Mouse (Mus musculus): ENCODE measurements at regions not wholly inside any gene's neighbourhood (a gene's known extent, or its start where the extent isn't known, plus 50 kb on each side); places are given as distances from the start of the nearest gene placed in this dataset.
A peak's percentile ranks its signal among the peaks of the same experiment; 100 is the strongest.
"Not testable (repeated sequence)": the region's sequence is repeated elsewhere in the genome, so short reads cannot be mapped to it uniquely, and the experiment has no call there.

GRCm38 (mm10) chrX:103532620-103533199, 97.7 kb upstream of the Zcchc13 start:
- H3K9me3 ChIP-seq; H3K36me3 ChIP-seq (replicated peaks); H3K27me3 ChIP-seq (ENCODE audit: poor library complexity, severe bottlenecking): not testable (repeated sequence)
- 0% methylated on average over 2 of the region's 2 CpGs for WGBS
- Histone ChIP-seq H3K4me1 (peaks cover 57% of the 10 kb centered on the region), H3K27ac (peak overlapping the region; percentile 91), H3K4me3 (peak overlapping the region; percentile 16; the same call in 1 of the 2 replicates)
- DNase-seq (ENCODE audit: extremely low spot score, low spot score): peak; percentile 52

- peak; percentile 76 for DNase-seq (ENCODE audit: extremely low spot score, low spot score)
- Histone ChIP-seq H3K27ac (peak overlapping the region; percentile 91), H3K9me3 (no peaks in the 10 kb centered on the region), H3K4me1 (peaks cover 57% of the 10 kb centered on the region), H3K4me3 (peak overlapping the region; percentile 16; the same call in 1 of the 2 replicates), H3K36me3 (replicated peaks) (no peaks in the 10 kb centered on the region), H3K27me3 (ENCODE audit: poor library complexity, severe bottlenecking) (no peaks in the 10 kb centered on the region)
- WGBS: 2% methylated on average over 11 of the region's 11 CpGs
Observed at GRCm38 (mm10) chrX:103533306-103533705, 97.1 kb upstream of the Zcchc13 start.

GRCm38 (mm10) chrX:103533831-103534230, 96.6 kb upstream of the Zcchc13 start:
- H3K27ac ChIP-seq: peak overlapping the region; percentile 91
- 13% methylated on average over 1 of the region's 1 CpGs for WGBS
- DNase-seq (ENCODE audit: extremely low spot score, low spot score): no peak
- H3K9me3 ChIP-seq: no peaks in the 10 kb centered on the region
- H3K36me3 ChIP-seq (replicated peaks): no peaks in the 10 kb centered on the region
- H3K4me3 ChIP-seq: no peak overlapping the region; the same call in 1 of the 2 replicates
- peaks cover 57% of the 10 kb centered on the region for H3K4me1 ChIP-seq
- H3K27me3 ChIP-seq (ENCODE audit: poor library complexity, severe bottlenecking): no peaks in the 10 kb centered on the region

- no peak for DNase-seq (ENCODE audit: extremely low spot score, low spot score)
- Histone ChIP-seq H3K27me3 (ENCODE audit: poor library complexity, severe bottlenecking) (no peaks in the 10 kb centered on the region), H3K9me3 (no peaks in the 10 kb centered on the region), H3K36me3 (replicated peaks) (no peaks in the 10 kb centered on the region), H3K4me3 (no peak overlapping the region), H3K4me1 (0 out of 2 replicates have a peak, but pooled peaks cover 3% of the 10 kb centered on the region), H3K27ac (no peak overlapping the region)
- 88% methylated on average over 5 of the region's 5 CpGs for WGBS
Observed at GRCm38 (mm10) chrX:103546490-103547202, 83.7 kb upstream of the Zcchc13 start.

GRCm38 (mm10) chrX:103551304-103551703, 79.1 kb upstream of the Zcchc13 start:
- WGBS: 94% methylated on average over 14 of the region's 14 CpGs
- DNase-seq (ENCODE audit: extremely low spot score, low spot score): no peak
- no peak overlapping the region for H3K27ac ChIP-seq

GRCm38 (mm10) chrX:103553196-103553595, 77.2 kb upstream of the Zcchc13 start:
- Histone ChIP-seq H3K27ac (no peak overlapping the region), H3K4me1 (peaks cover 33% of the 10 kb centered on the region), H3K9me3 (no peaks in the 10 kb centered on the region), H3K27me3 (ENCODE audit: poor library complexity, severe bottlenecking) (no peaks in the 10 kb centered on the region), H3K4me3 (no peak overlapping the region), H3K36me3 (replicated peaks) (no peaks in the 10 kb centered on the region)
- DNase-seq (ENCODE audit: extremely low spot score, low spot score): no peak
- whole genome bisulfite sequencing: 93% methylated on average over 3 of the region's 3 CpGs

More at GRCm38 (mm10) chrX:103551304-103551703, 79.1 kb upstream of the Zcchc13 start:
- H3K4me3 ChIP-seq: no peak overlapping the region
- peaks cover 24% of the 10 kb centered on the region for H3K4me1 ChIP-seq
- H3K9me3 ChIP-seq: no peaks in the 10 kb centered on the region
- no peaks in the 10 kb centered on the region for H3K27me3 ChIP-seq (ENCODE audit: poor library complexity, severe bottlenecking)
- H3K36me3 ChIP-seq (replicated peaks): no peaks in the 10 kb centered on the region

- no peaks in the 10 kb centered on the region for H3K27me3 ChIP-seq (ENCODE audit: poor library complexity, severe bottlenecking)
Observed at GRCm38 (mm10) chrX:103553605-103554004, 76.8 kb upstream of the Zcchc13 start.

GRCm38 (mm10) chrX:103555041-103555986, 75.1 kb upstream of the Zcchc13 start:
- H3K4me3 ChIP-seq; H3K9me3 ChIP-seq; H3K36me3 ChIP-seq (replicated peaks); H3K27me3 ChIP-seq (ENCODE audit: poor library complexity, severe bottlenecking): not testable (repeated sequence)
- peak overlapping the region; percentile 87 for H3K27ac ChIP-seq
- WGBS: 21% methylated on average over 5 of the region's 5 CpGs
- DNase-seq (ENCODE audit: extremely low spot score, low spot score): peak; percentile 28
- H3K4me1 ChIP-seq: peaks cover 33% of the 10 kb centered on the region

More at GRCm38 (mm10) chrX:103553605-103554004, 76.8 kb upstream of the Zcchc13 start:
- no peaks in the 10 kb centered on the region for H3K9me3 ChIP-seq
- DNase-seq (ENCODE audit: extremely low spot score, low spot score): no peak
- 85% methylated on average over 3 of the region's 3 CpGs for WGBS
- H3K27ac ChIP-seq: 0 out of 2 replicates have a peak overlapping the region, but pooled peaks have one; percentile 85
- no peaks in the 10 kb centered on the region for H3K36me3 ChIP-seq (replicated peaks)
- no peak overlapping the region for H3K4me3 ChIP-seq
- peaks cover 33% of the 10 kb centered on the region for H3K4me1 ChIP-seq

- Histone ChIP-seq H3K27me3 (ENCODE audit: poor library complexity, severe bottlenecking) (no peaks in the 10 kb centered on the region), H3K27ac (peak overlapping the region; percentile 87), H3K4me1 (peaks cover 33% of the 10 kb centered on the region), H3K9me3 (no peaks in the 10 kb centered on the region), H3K36me3 (replicated peaks) (no peaks in the 10 kb centered on the region), H3K4me3 (no peak overlapping the region)
- no peak for DNase-seq (ENCODE audit: extremely low spot score, low spot score)
- 44% methylated on average over 4 of the region's 4 CpGs for WGBS
Observed at GRCm38 (mm10) chrX:103556046-103556445, 74.3 kb upstream of the Zcchc13 start.

GRCm38 (mm10) chrX:103556681-103557490, 73.5 kb upstream of the Zcchc13 start:
- 52% methylated on average over 7 of the region's 7 CpGs for WGBS
- Histone ChIP-seq H3K4me3 (no peak overlapping the region), H3K27me3 (ENCODE audit: poor library complexity, severe bottlenecking) (no peaks in the 10 kb centered on the region), H3K4me1 (peaks cover 30% of the 10 kb centered on the region), H3K36me3 (replicated peaks) (peaks cover 4% of the 10 kb centered on the region), H3K9me3 (no peaks in the 10 kb centered on the region), H3K27ac (peak overlapping the region; percentile 87)
- DNase-seq (ENCODE audit: extremely low spot score, low spot score): no peak

- no peak for DNase-seq (ENCODE audit: extremely low spot score, low spot score)
- Histone ChIP-seq H3K36me3 (replicated peaks) (peaks cover 10% of the 10 kb centered on the region), H3K27me3 (ENCODE audit: poor library complexity, severe bottlenecking) (no peaks in the 10 kb centered on the region), H3K4me1 (peaks cover 30% of the 10 kb centered on the region), H3K4me3 (no peak overlapping the region), H3K27ac (peak overlapping the region; percentile 87; the same call in 1 of the 2 replicates), H3K9me3 (no peaks in the 10 kb centered on the region; the same call in 1 of the 2 replicates)
- 94% methylated on average over 4 of the region's 4 CpGs for WGBS
Observed at GRCm38 (mm10) chrX:103557496-103557895, 72.9 kb upstream of the Zcchc13 start.

Measured in forebrain, embryonic 10.5 days (tissue).